Mouse (Mus musculus) kidney, embryonic 15.5 days (tissue): ENCODE results near the gene Clvs2. TPM values are rescaled to one million over a fixed set of nuclear protein-coding genes. Genes with fewer than 3 reads are reported as not detected.

Experiments used
- polyA plus RNA-seq: library from polyadenylated mRNA; unstranded; fragments of >200 nt; fragmentation: Nextera tagmentation; extraction: Ambion mirVana; gene quantifications from 2 replicates; pipeline ENCODE4 v1.2.1, GENCODE M21; 2015

Gene Clvs2
- polyA plus RNA-seq, 1 experiment from 2014 or later, result 0.18 TPM

Other genes with a start within 250 kb of the Clvs2 start
- gene Sult3a2, start 161.9 kb upstream of the Clvs2 start, polyA plus RNA-seq, result not detected in 2 replicates
- not detected in 2 replicates for gene Sult3a1, start 233.0 kb upstream of the Clvs2 start, polyA plus RNA-seq